Mouse (Mus musculus) neural tube, embryonic 15.5 days (tissue): Measurements from ENCODE around the gene Gfm2. TPM values are rescaled to one million over a fixed set of nuclear protein-coding genes. Genes with fewer than 3 reads are reported as not detected.

Source experiments
- ATAC-seq: fragments of 200-750 bp; cut with Nextera tagmentation; 2 replicates; pipeline ENCODE4 v1.8.0; 2017; ENCODE audit warnings: mild to moderate bottlenecking, moderate TSS enrichment, moderate library complexity; ENCODE audit not compliant: low FRiP score
- H3K27ac ChIP-seq: fragments of 300-500 bp; sonication (generic); replicated peaks from 2 replicates; pipeline ENCODE4 v1.5.1; 2015; ENCODE audit warnings: mild to moderate bottlenecking, inconsistent platforms
- H3K27me3 ChIP-seq: fragments of 300-500 bp; sonication (generic); replicated peaks from 2 replicates; pipeline ENCODE4 v1.6.1; 2015; ENCODE audit warnings: inconsistent platforms
- H3K36me3 ChIP-seq: fragments of 300-500 bp; sonication (generic); 2 replicates; pipeline ENCODE4 v1.6.1; 2015; ENCODE audit warnings: inconsistent platforms
- H3K4me1 ChIP-seq: fragments of 300-500 bp; sonication (generic); 2 replicates; pipeline ENCODE4 v1.6.1; 2015; ENCODE audit warnings: inconsistent platforms
- H3K4me2 ChIP-seq: fragments of 300-500 bp; sonication (generic); 2 replicates; pipeline ENCODE4 v1.6.1; 2015; ENCODE audit warnings: inconsistent platforms, mild to moderate bottlenecking, moderate library complexity
- H3K4me3 ChIP-seq: fragments of 300-500 bp; sonication (generic); replicated peaks from 2 replicates; pipeline ENCODE4 v1.5.1; 2015; ENCODE audit warnings: mild to moderate bottlenecking, inconsistent platforms
- H3K9ac ChIP-seq: fragments of 300-500 bp; sonication (generic); replicated peaks from 2 replicates; pipeline ENCODE4 v1.6.1; 2015; ENCODE audit warnings: mild to moderate bottlenecking, inconsistent platforms
- H3K9me3 ChIP-seq: fragments of 300-500 bp; sonication (generic); replicated peaks from 2 replicates; pipeline ENCODE4 v1.6.1; 2016; ENCODE audit warnings: inconsistent platforms
- WGBS: fragments of 180-500 bp; shearing (Covaris S2); methylation state at CpG from one replicate; pipeline ENCODE4 v1.1.7; 2015; ENCODE audit warnings: mixed read lengths; 5-methylcytosine and 5-hydroxymethylcytosine counted together
- polyA plus RNA-seq: library from polyadenylated mRNA; unstranded; fragments of >200 nt; fragmentation: Nextera tagmentation; extraction: Ambion mirVana; gene quantifications from 2 replicates; pipeline ENCODE4 v1.2.1, GENCODE M21; 2015

Gfm2 gene
- polyA plus RNA-seq, 1 experiment from 2014 or later: 34.2 TPM

GRCm38 (mm10) chr13:97193420-97193819 lies 55.7 kb downstream of the Gfm2 start:
- H3K4me1 ChIP-seq: peaks cover 11% of the 10 kb centered on the region; the same call in 1 of the 2 replicates
- no peaks in the 10 kb centered on the region for H3K9me3 ChIP-seq
- 47% methylated on average over 7 of the region's 7 CpGs for WGBS
- no peak overlapping the region for H3K4me3 ChIP-seq
- H3K27me3 ChIP-seq: no peaks in the 10 kb centered on the region
- H3K36me3 ChIP-seq: no peaks in the 10 kb centered on the region
- H3K4me2 ChIP-seq: no peak overlapping the region
- H3K9ac ChIP-seq: no peak overlapping the region
- no peak for ATAC-seq
- H3K27ac ChIP-seq: no peak overlapping the region

GRCm38 (mm10) chr13:97196186-97196924 lies 58.6 kb downstream of the Gfm2 start:
- 53% methylated on average over 12 of the region's 12 CpGs for WGBS
- peak overlapping the region; percentile 22 for H3K4me2 ChIP-seq

GRCm38 (mm10) chr13:97196925-97197218 lies 59.1 kb downstream of the Gfm2 start:
- Histone ChIP-seq H3K4me1 (peaks cover 11% of the 10 kb centered on the region; the same call in 1 of the 2 replicates), H3K27me3 (no peaks in the 10 kb centered on the region), H3K9me3 (no peaks in the 10 kb centered on the region), H3K4me2 (peak overlapping the region; percentile 22), H3K9ac (no peak overlapping the region), H3K4me3 (no peak overlapping the region), H3K27ac (no peak overlapping the region), H3K36me3 (no peaks in the 10 kb centered on the region)
- no peak for ATAC-seq
- 74% methylated on average over 2 of the region's 2 CpGs for WGBS

More at GRCm38 (mm10) chr13:97196186-97196924, 58.6 kb downstream of the Gfm2 start:
- H3K27ac ChIP-seq: no peak overlapping the region
- H3K9ac ChIP-seq: no peak overlapping the region
- H3K4me1 ChIP-seq: peaks cover 11% of the 10 kb centered on the region; the same call in 1 of the 2 replicates
- H3K9me3 ChIP-seq: no peaks in the 10 kb centered on the region
- H3K27me3 ChIP-seq: no peaks in the 10 kb centered on the region
- no peak overlapping the region for H3K4me3 ChIP-seq
- ATAC-seq: no peak
- H3K36me3 ChIP-seq: no peaks in the 10 kb centered on the region

DNA sequence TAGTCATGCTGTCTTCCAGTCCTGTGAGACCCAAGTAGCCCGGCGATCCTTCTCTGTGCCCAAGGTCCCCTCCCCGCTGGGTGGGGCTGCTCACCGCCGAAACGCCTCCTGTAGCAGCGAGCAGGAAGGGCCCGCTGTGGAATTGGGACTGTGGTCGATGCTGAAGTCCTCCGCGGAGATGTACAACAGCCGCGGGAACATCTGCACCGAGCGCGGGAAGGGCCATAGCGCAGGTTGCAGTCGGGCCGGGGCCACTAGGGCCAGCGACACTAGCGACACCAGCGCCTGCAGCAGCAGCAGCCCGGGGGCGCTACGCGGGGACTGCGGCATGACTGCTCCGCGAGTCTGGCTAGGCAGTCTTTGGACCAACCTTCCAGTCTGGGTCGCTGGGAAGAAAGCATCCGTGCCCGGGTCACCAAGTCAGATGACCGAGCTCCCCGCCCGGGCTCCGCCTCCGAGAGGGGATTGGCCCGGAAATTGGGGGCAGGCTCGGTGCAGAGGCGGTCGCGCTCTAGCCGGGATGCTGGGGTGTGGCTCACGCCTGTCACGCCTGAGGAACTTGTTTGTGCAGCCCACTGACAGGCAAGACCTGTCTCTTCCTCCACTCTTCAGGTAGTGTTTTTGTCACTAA lies 60.3 kb downstream of the Gfm2 start, which contains the start of gene Hexb:
Gene Hexb, minus strand, starts transcription at position 426 of the 631 bp plus-strand sequence.
- peaks cover 11% of the 10 kb centered on the region; the same call in 1 of the 2 replicates for H3K4me1 ChIP-seq
- H3K27ac ChIP-seq: peak within 1 kb of the TSS; percentile 68
- H3K4me3 ChIP-seq: peak within 1 kb of the TSS; percentile 71
- H3K9me3 ChIP-seq: no peaks in the 10 kb centered on the region
- peak within 1 kb of the TSS; percentile 79 for H3K9ac ChIP-seq
- H3K4me2 ChIP-seq: peak within 1 kb of the TSS; percentile 85
- ATAC-seq: peak; percentile 90
- under 1% methylated on average over 45 of the region's 45 CpGs for WGBS
- no peaks in the 10 kb centered on the region for H3K27me3 ChIP-seq
- H3K36me3 ChIP-seq: no peaks in the 10 kb centered on the region

GRCm38 (mm10) chr13:97199123-97199522 lies 61.4 kb downstream of the Gfm2 start:
- no peaks in the 10 kb centered on the region for H3K9me3 ChIP-seq
- H3K9ac ChIP-seq: no peak overlapping the region
- no peak overlapping the region for H3K4me3 ChIP-seq
- 89% methylated on average over 2 of the region's 2 CpGs for WGBS
- ATAC-seq: no peak
- H3K4me2 ChIP-seq: no peak overlapping the region
- no peaks in the 10 kb centered on the region for H3K27me3 ChIP-seq
- no peak overlapping the region for H3K27ac ChIP-seq
- H3K4me1 ChIP-seq: peaks cover 11% of the 10 kb centered on the region; the same call in 1 of the 2 replicates
- no peaks in the 10 kb centered on the region for H3K36me3 ChIP-seq

DNA sequence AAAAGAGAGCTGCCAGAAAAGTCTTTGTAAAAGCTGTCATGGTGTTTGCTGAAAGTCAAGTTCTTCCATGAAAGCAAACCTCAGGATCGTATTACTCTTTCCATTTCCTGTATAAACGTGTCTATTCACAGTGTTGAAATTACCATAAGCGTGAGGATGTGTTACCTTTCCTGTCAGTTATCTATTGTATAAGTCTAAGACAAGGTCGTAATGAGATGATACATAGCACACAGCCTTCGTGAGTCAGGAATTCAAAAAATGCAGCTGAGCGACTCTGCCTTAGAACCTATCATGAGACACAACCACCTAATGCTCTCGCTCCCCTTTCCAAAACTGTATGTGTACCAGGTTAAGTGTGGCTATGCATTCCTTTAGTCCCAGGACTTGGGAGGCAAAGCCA lies 63.3 kb downstream of the Gfm2 start:
- Histone ChIP-seq H3K27ac (no peak overlapping the region), H3K4me1 (peaks cover 18% of the 10 kb centered on the region), H3K9ac (no peak overlapping the region), H3K36me3 (no peaks in the 10 kb centered on the region), H3K4me3 (no peak overlapping the region), H3K9me3 (no peaks in the 10 kb centered on the region), H3K4me2 (no peak overlapping the region), H3K27me3 (no peaks in the 10 kb centered on the region)
- ATAC-seq: no peak
- WGBS: 75% methylated on average over 7 of the region's 7 CpGs

DNA sequence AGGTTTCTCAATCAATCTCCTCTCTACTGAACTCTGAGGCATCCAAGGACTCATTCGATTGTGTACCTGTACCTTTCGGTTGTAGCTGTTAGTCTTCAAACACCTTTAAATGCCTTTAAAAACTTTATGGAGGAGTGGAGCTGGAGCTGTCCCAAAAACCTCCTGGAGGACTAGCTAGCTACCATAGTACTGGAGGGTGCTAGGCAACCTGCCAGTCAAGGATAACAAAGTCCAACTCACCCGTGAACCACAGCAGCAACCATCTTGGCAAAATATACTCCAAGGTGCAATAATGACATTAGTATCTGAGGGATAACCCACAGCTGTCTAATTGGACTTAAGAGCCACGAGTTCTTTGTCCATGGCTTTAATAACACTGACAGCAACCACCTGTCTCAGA lies 64.2 kb downstream of the Gfm2 start:
- 78% methylated on average over 4 of the region's 4 CpGs for WGBS
- ATAC-seq: no peak
- no peaks in the 10 kb centered on the region for H3K9me3 ChIP-seq

GRCm38 (mm10) chr13:97205052-97205701 lies 67.4 kb downstream of the Gfm2 start:
- Histone ChIP-seq H3K4me3 (peak overlapping the region; percentile 39), H3K4me2 (peak overlapping the region; percentile 66), H3K36me3 (no peaks in the 10 kb centered on the region), H3K27me3 (no peaks in the 10 kb centered on the region), H3K4me1 (peaks cover 8% of the 10 kb centered on the region), H3K9ac (peak overlapping the region; percentile 24; the same call in 1 of the 2 replicates), H3K27ac (peak overlapping the region; percentile 69), H3K9me3 (no peaks in the 10 kb centered on the region)
- ATAC-seq: peak; percentile 79
- 12% methylated on average over 18 of the region's 18 CpGs for WGBS

More for the DNA sequence above, 64.2 kb downstream of the Gfm2 start:
- Histone ChIP-seq H3K27ac (no peak overlapping the region), H3K4me1 (peaks cover 14% of the 10 kb centered on the region), H3K27me3 (no peaks in the 10 kb centered on the region), H3K4me3 (no peak overlapping the region), H3K36me3 (no peaks in the 10 kb centered on the region), H3K9ac (no peak overlapping the region), H3K4me2 (no peak overlapping the region)

- no peak overlapping the region for H3K4me3 ChIP-seq
- H3K4me2 ChIP-seq: no peak overlapping the region
- H3K4me1 ChIP-seq: peaks cover 8% of the 10 kb centered on the region
- H3K36me3 ChIP-seq: no peaks in the 10 kb centered on the region
- H3K9me3 ChIP-seq: no peaks in the 10 kb centered on the region
- 93% methylated on average over 2 of the region's 2 CpGs for WGBS
- ATAC-seq: no peak
- no peak overlapping the region for H3K27ac ChIP-seq
- no peak overlapping the region for H3K9ac ChIP-seq
- no peaks in the 10 kb centered on the region for H3K27me3 ChIP-seq
These were observed 68.3 kb downstream of the Gfm2 start for GRCm38 (mm10) chr13:97206046-97206445.

DNA sequence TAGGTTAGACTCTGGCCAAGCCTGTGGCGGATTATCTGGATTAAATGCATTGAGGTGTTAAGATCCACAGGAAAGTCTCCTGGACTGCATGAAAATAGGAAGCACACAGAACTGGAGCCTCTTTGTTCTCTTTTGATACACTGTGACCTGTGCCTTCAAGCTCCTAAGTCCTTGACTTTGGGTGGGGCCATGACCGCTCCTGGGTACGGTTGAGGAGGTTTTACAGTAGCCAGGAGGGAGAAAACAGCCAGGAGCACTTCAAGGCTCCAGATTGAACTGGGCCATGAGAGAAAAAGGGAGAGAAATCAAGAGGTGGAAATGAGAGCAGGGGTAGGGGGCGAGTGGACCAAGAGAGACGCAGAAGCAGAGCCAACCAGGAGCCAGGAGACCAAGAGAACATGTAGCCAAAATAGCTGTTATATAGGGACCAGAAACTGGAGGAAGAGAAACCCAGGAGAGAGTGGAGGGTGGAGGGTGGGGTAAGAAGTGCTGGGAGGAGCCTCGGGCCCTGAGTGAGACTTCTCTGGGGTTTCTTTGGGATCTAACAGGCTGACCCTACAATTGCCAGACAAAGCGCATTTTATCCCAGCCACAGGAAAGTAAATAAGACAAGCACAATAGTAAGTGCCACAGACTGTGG lies 69.9 kb downstream of the Gfm2 start:
- no peak overlapping the region for H3K27ac ChIP-seq
- H3K9me3 ChIP-seq: no peaks in the 10 kb centered on the region
- H3K36me3 ChIP-seq: no peaks in the 10 kb centered on the region
- no peak for ATAC-seq
- no peak overlapping the region for H3K4me3 ChIP-seq
- peaks cover 8% of the 10 kb centered on the region for H3K4me1 ChIP-seq
- no peak overlapping the region for H3K4me2 ChIP-seq
- H3K27me3 ChIP-seq: no peaks in the 10 kb centered on the region
- no peak overlapping the region for H3K9ac ChIP-seq
- 86% methylated on average over 7 of the region's 7 CpGs for WGBS

GRCm38 (mm10) chr13:97208112-97208478 lies 70.4 kb downstream of the Gfm2 start:
- no peak overlapping the region for H3K9ac ChIP-seq
- no peak overlapping the region for H3K27ac ChIP-seq
- ATAC-seq: no peak
- WGBS: 62% methylated on average over 7 of the region's 7 CpGs
- H3K9me3 ChIP-seq: no peaks in the 10 kb centered on the region
- H3K27me3 ChIP-seq: no peaks in the 10 kb centered on the region
- H3K36me3 ChIP-seq: no peaks in the 10 kb centered on the region
- H3K4me1 ChIP-seq: peaks cover 8% of the 10 kb centered on the region
- no peak overlapping the region for H3K4me3 ChIP-seq
- no peak overlapping the region for H3K4me2 ChIP-seq
